Mouse (Mus musculus) right cerebral cortex, adult 18-20 months (tissue): Measurements from ENCODE around the gene Gm9857.
A peak's percentile ranks its signal among the peaks of the same experiment; 100 is the strongest.

Experiments used
- DNase-seq: peaks from one replicate; pipeline ENCODE4 v3.0.0; 2022; ENCODE audit warnings: mixed read lengths

Gm9857 gene

DNA sequence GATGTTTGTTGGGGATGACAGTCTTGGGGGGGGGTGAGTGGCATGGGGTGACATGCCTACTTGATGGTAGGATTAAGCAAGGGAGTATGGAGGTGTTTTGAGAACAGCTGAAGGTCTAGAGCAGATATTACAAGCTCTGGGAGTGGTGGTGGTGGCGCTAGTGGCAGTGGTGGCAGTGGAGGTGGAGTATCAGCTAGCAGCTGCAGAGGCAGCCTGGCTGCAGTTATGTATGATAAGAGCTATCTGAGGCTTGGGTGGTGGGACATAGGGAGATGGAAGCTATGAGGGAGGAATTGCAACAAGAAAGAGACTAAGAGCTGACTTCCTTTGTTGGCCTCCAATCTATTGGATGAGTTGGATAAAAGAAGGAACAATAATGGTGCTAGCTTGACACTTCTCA is 18.4 kb downstream of the Gm9857 start:
- DNase-seq = no peak

DNA sequence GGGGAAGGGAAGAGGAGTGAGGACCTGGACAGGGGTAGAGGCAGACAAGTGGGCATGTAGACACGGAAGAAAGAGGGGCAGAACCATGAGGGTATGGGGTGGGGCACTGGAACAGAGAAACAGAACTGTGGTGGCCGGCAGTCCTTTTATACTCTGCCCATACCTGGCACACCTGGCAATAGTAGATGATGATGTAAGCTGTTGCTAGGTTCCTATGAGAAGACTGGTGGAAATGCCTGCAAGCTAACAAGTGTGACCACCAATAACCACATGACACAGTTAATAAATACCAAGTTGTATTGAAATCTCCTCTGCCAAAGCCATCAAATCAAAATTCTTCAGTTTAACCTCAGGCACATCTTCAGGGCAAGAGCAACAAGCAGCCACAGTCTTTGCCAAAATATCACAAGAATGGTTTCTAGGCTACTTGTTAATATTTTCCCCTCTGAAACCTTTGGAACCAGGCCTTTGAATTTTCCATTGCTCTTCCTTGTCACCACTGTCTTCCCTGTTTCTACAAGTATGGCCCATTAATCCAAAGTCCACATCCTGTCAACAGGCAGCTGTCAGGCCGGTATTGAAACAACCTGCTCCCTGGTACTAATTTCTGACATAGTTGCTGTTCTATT is 19.7 kb downstream of the Gm9857 start:
- DNase-seq = no peak

DNA sequence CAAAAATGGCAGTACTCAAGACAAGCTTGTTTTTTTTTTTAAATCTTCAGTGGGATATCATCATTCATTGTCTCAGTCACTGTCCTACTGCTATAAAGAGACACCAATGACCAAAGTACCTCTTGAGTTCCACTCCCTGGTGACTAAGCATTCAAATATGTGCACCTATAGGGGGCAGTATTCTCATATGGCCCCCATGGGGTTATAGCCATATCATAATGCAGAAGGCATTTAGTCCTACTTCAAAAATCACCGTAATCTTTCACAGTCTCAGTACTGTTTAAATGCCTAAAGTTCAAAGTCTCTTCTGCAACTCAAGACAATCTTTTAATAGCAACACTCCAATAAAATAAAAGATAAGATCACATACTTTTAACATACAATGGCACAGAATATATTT is 21.4 kb downstream of the Gm9857 start:
- no peak for DNase-seq

DNA sequence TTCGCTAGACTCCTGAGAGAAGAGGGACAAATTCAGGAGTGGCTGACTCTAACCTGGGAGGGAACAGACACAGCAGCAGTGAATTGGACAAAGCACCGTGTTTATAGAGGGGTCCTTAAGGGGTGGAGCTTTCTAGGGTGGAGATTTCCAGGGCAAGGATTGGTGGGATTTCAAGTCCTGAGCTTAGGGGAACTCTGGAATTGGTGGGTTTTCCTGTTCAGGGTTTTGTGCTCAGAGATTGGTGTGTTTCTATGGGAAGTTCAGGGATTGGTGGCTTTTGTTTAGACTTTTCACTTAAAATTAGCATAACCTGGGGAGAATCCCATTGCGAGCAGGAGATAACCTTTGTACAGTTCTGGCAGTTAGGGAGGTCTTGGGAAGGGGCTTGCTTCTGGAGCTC is 22.3 kb downstream of the Gm9857 start:
- DNase-seq = no peak

DNA sequence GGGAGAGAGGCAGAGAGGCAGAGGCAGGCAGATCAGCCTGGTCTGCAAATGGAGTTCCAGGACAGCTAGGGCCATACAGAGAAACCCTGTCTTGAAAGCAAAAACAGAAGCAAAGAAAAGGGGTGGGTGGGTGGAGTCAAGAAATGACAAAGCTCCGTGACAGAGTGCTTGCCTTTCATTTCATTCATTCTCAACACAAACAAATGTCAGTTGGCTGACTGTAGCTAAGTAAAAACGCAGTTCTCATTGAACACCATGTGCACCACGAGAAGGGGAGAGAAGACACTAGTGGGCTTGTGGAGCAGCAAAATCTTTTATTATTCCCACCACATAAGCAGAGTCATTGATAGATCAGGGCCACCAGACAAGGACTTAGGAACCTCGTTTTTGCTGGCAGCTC is 23.4 kb downstream of the Gm9857 start:
- DNase-seq = no peak

DNA sequence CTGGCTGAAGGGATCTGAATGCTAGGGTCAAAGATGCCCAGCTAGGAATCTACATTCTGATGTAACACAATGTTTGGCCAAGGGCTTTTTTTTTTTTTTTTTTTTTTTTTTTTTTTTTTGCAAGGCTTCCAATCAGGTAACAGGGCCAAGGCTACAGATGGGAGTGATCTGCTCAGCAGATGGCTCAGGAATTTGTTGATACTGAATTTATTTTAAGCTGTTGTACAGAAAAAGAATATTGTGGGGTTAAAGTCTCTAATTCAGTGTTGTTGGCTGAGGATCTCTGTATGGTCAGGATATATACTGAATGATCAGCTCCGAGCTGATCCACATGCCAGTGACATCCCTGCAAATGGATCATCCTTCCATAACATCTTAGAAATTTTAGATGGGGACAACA is 24.2 kb downstream of the Gm9857 start:
- no peak for DNase-seq

DNA sequence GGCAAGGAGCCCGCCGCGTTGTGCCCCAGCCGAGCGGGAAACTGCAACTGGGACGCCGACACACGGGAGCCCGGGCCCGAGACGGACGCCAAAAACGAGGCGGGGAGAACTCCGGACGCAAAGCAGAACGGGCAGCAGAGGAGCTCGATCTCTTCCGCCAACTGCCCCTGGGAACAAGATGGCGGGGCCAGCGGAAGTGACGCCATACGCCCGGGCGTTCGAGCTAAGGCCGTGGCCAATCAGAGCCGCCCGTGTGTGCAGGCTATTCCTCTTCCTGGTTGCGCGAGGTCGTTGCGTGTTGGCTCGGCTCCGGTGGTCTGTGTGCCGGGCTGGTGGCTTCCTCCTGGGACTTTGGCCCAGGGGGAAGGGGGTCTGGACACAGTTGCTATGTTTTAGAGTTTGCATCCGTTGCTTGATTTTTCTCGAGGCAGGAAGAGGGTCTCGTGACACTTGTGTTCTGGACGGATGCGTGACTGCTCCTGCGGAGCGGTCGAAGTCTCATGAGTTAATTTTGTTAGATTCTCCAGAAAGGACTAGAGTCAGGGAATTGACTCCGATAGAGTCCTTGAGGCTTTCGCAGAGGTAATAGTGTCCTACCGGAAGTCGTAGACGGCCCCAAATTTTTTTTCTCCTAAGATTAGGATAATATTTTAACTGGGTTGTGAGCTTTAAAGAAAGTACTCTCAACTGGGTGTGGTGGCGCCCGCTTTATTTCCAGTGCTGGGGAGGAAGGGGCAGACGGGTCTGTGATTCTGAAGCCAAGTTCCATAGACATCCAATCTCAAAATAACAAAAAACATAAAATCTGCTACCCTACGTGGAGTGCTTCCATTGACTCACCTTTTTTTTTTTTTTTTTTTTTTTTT is 28.5 kb downstream of the Gm9857 start, which contains the start of gene Prpf38b:
TSS of gene Prpf38b (minus strand) at position 180 of the 866 bp plus-strand sequence.
- peak; percentile 97 for DNase-seq

DNA sequence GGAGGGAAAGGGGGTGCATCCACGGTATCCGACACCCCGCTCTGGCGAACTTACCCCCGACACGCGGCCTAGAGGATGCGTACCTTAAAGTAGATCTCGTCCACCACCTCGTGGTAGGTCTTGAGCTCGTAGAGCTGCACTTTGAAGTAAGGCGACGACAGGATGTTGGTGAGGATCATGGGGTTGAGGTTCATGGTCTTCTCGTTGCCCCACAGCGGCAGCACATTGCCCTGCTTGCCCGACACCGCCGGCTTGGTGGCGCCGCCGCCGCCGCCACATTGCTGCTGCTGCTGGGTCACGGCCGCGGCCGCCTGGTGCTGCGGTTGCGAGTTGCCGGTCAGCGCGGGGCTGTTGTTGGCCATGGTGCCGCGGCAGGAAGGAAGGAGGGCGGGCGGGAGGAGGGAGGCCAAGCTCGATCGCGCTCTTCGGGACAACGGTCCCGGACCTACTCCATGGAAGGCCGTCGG is 29.1 kb downstream of the Gm9857 start:
- peak; percentile 42 for DNase-seq

DNA sequence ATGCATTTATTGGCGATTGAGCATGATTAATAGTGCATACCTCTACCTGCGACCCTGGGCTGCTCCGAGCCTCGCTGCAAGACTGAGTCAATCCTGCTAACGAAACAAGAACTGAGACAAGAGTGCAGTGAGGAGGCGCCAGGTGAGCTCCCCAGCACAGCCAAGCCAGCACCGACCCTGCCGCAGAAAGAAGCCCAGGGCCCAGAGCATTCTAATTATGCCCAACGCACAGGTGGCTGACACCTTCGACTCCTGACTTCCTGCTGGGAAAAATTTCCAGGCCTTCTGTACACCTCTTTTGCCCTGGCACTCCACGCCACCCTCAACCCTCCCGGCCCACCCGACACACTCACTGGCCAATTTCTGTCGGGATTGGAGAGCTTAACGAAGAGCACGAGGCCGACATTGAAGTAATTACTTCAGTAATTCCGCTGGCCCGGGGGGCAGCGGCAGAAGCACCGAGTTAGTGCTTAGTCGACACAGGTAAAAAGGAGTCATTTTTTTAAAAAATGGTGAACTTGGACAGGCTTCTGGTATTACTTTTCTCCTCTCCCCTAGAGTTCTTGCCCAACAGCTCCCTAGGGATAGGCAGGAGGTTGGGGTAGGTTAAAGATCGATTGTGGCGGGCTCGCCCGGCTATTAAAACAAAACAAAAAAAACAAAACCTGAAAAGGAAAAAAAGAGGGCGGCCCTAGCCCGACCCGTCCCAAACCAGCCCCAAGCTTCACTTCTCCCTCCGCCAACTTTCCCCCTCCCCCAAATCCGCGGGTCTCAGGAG is 29.8 kb downstream of the Gm9857 start:
- no peak for DNase-seq

DNA sequence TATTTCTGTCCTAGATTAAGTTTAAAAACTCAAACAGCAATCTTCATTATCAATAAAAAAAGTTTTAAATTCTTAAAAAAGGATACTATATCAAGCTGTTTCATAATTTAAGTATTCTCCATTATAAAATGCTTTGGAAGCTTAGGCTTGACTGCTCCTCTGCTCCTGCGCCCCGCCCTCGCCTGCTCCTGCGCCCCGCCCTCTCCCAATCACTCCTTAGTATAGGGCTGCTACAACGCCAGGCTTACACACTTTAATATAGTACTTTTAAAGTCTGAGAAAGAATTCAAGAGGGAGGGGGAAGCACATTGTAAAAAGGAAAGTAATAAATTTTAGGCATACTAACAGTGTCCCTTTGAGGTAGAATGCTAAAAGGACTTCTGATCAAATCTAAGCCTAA is 37.3 kb downstream of the Gm9857 start:
- no peak for DNase-seq

DNA sequence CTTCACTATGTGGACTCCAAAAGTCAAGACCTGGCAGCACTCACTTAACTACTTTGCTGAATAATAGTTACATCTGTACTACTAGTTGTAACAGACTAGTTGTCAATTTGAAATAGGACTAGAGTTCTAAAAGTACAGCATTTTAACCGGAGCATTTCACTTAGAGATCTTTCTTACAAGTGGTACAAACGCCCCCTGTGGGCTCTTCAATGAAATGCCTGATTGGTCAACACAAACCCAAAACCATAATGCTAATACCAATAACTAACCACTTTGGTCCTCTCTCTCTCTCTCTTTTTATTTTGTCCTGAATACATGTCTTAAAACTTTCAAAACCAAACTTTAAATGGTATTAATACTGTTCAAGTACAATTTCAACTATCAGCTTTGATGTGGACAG is 38.2 kb downstream of the Gm9857 start:
- DNase-seq = no peak

DNA sequence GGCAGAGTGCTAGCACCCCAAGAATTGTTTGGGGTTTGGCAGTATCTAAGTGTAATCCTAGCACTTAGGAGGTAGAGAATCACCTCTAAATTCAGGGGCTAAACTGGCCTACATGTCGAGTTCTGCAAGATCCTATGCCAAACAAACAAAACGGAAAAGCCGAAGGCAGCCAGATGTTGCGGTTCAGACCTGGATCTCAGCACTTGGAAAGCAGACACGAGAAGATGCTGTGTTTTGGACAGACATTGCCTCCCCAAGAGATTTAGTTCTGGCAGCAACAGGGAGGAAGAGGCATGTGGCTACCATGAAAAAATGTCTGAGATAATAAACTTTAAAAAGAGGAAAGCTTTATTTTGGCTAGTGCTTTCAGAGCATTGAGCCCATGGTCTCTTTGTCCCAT is 39.6 kb downstream of the Gm9857 start:
- no peak for DNase-seq

DNA sequence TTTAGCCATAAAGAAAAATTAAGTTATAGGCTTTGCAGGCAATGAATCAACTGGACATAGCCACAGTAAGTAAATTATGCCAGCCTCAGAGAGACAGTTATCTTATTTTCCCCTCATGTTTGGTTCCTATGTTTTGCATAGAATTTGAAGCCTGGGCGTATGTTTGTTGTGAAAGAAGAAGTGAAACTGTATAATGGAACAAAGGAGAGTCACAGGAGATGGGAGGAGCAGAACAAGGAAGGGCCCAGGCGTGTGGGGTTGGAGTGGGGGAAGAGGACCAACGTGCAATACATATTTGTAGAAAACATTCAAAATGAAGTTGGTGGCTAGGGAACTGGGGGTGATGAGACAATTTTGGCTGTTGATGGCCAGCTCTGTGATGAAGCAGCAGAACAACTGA is 40.1 kb downstream of the Gm9857 start:
- DNase-seq = no peak

DNA sequence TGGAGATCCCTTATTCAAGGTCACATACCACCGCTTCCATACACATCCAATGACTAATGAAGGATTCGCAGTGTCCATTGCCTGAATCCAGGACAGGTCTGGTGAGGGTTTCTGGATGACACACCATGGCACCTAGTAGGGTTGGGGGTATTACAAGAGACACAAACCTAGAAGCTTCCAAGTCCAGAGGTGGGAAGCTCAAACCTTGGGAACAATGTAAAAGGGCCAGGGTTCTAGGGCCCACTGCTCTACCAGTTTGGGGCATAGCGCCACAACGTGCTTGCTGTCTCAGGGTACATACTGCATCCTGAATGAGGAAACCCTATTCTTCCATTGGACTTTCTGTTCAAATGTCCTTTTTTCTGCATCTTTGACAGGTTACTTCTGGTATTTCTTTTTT is 41.6 kb downstream of the Gm9857 start:
- no peak for DNase-seq

DNA sequence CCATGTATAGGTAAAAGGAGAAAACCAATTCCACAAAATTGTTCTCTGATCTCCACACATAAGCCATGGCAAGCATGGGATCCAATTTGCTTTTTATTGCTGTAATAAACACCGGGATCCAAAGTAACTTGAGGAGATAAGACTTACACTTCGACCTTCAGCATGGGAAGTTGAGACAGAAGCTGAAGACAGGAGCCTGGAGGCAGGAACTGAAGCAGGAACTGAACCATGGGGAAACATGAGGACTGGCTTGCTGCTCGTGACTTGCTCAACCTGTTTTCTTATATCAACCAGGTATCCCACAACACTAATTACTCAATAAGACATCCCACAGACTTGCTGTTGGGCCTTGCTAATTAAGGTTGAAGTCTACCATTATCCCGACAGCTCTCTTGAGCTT is 47.3 kb downstream of the Gm9857 start:
- no peak for DNase-seq

DNA sequence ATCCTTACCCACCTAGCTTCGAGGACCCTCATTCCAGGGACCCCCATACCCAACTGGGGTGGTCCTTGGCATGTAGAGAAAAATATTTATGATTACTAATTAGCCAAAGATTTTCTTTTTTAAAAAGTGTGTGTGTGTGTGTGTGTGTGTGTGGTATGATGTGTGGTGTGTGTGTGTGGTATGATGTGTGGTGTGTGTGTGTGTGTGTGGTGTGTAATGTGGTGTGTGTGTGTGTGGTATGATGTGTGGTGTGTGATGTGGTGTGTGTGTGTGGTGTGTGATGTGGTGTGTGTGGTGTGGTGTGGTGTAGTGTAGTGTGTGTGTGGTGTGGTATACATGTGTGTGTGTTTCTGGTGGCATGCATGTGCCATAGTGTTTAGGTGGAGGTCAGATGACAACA is 48.2 kb downstream of the Gm9857 start:
- DNase-seq = no peak
